Mouse (Mus musculus) G1E (cell line): Measurements from ENCODE around the gene Mtcl1. TPM values are rescaled to one million over a fixed set of nuclear protein-coding genes. Genes with fewer than 3 reads are reported as not detected.

ENCODE experiments used
- ATAC-seq: 2 replicates; pipeline ENCODE4 v1.8.0; 2016; ENCODE audit warnings: mild to moderate bottlenecking; ENCODE audit not compliant: insufficient number of reproducible peaks, poor library complexity, low FRiP score, severe bottlenecking; ENCODE audit errors: extremely low read depth
- DNase-seq: peaks from one replicate; pipeline ENCODE4 v3.0.0; 2012; ENCODE audit warnings: low spot score
- H3K27me3 ChIP-seq: 2 replicates; pipeline ENCODE4 v1.6.1; 2012; ENCODE audit warnings: mild to moderate bottlenecking, low read length, inconsistent platforms; ENCODE audit not compliant: insufficient read depth
- H3K36me3 ChIP-seq: replicated peaks from 2 replicates; pipeline ENCODE3; 2012; ENCODE audit warnings: mild to moderate bottlenecking, inconsistent platforms
- H3K4me1 ChIP-seq: 2 replicates; pipeline ENCODE4 v1.6.1; 2012; ENCODE audit warnings: low read depth, low read length, inconsistent platforms, mixed read lengths; ENCODE audit not compliant: insufficient read depth
- H3K4me3 ChIP-seq: 2 replicates; pipeline ENCODE4 v1.5.1; 2012; ENCODE audit warnings: low read depth, mild to moderate bottlenecking, inconsistent platforms, low read length, moderate library complexity, mixed read lengths
- H3K9me3 ChIP-seq: replicated peaks from 2 replicates; pipeline ENCODE4 v1.6.1; 2012; ENCODE audit warnings: inconsistent platforms
- CTCF ChIP-seq: IDR thresholded peaks from 2 replicates; pipeline ENCODE4 v1.5.1; 2012; ENCODE audit warnings: low read depth, low read length, inconsistent platforms, mixed read lengths
- GATA1 ChIP-seq: IDR thresholded peaks from 2 replicates; pipeline ENCODE4 v1.6.1; 2012; ENCODE audit warnings: borderline replicate concordance, low read length, inconsistent platforms, mixed read lengths
- GATA2 ChIP-seq: IDR thresholded peaks from 2 replicates; pipeline ENCODE4 v1.6.1; 2012; ENCODE audit warnings: low read depth, low read length, inconsistent platforms, borderline replicate concordance
- POLR2AphosphoS5 ChIP-seq: IDR thresholded peaks from 2 replicates; pipeline ENCODE4 v1.6.1; 2012; ENCODE audit warnings: low read depth, low read length, inconsistent platforms; ENCODE audit not compliant: insufficient replicate concordance
- TAL1 ChIP-seq: conservative IDR thresholded peaks from 2 replicates; pipeline ENCODE4 v1.6.1; 2012; ENCODE audit warnings: low read depth, low read length, inconsistent platforms, mixed read lengths
- polyA plus RNA-seq: library from polyadenylated mRNA; stranded (reverse); fragments of >175 nt; gene quantifications from 2 replicates; pipeline ENCODE4 v1.2.3, GENCODE M21; 2012
- total RNA-seq, 2 experiments: library from RNA; stranded (forward) in 1 of 2; stranded (reverse) in 1 of 2; fragments of 200-1000 nt in 1 of 2; fragments of >200 nt in 1 of 2; fragmentation: Nextera tagmentation in 1 of 2; gene quantifications; 2 replicates each; pipeline ENCODE4 v1.2.3; 2014 to 2017

Mtcl1 gene
- total and polyA plus RNA-seq, 3 experiments = 0.11 TPM; not detected in 2

- no peak overlapping the region for H3K4me3 ChIP-seq
- DNase-seq = no peak
- peaks cover 71% of the 10 kb centered on the region for H3K9me3 ChIP-seq
- H3K27me3 ChIP-seq = no peaks in the 10 kb centered on the region
- no peaks in the 10 kb centered on the region for H3K4me1 ChIP-seq
- no peak for ATAC-seq
- H3K36me3 ChIP-seq = no peaks in the 10 kb centered on the region
- TF ChIP-seq CTCF = no peak
Observed at GRCm38 (mm10) chr17:66363852-66364524, 85.6 kb downstream of the Mtcl1 start.

- no peak for TF ChIP-seq GATA1
- no peak for TF ChIP-seq TAL1
- TF ChIP-seq POLR2AphosphoS5 = no peak
- Histone ChIP-seq H3K36me3 (no peaks in the 10 kb centered on the region), H3K4me1 (no peaks in the 10 kb centered on the region), H3K4me3 (no peak overlapping the region), H3K27me3 (no peaks in the 10 kb centered on the region), H3K9me3 (peaks cover 72% of the 10 kb centered on the region)
- ATAC-seq (no peak), DNase-seq (no peak)
Observed at GRCm38 (mm10) chr17:66362287-66363016, 87.1 kb downstream of the Mtcl1 start.

- ATAC-seq = no peak
- Histone ChIP-seq H3K27me3 (no peaks in the 10 kb centered on the region), H3K4me3 (peak overlapping the region; percentile 37), H3K36me3 (no peaks in the 10 kb centered on the region), H3K9me3 (peaks cover 76% of the 10 kb centered on the region), H3K4me1 (no peaks in the 10 kb centered on the region)
- DNase-seq = no peak
- TF ChIP-seq POLR2AphosphoS5 (no peak), GATA1 (no peak), TAL1 (no peak), CTCF (no peak), GATA2 (no peak)
Observed at GRCm38 (mm10) chr17:66358026-66358978, 91.2 kb downstream of the Mtcl1 start.

GRCm38 (mm10) chr17:66357171-66358025 lies 92.2 kb downstream of the Mtcl1 start:
- H3K27me3 ChIP-seq = no peaks in the 10 kb centered on the region
- no peaks in the 10 kb centered on the region for H3K36me3 ChIP-seq
- DNase-seq (no peak), ATAC-seq (no peak)
- no peak for TF ChIP-seq GATA2
- no peak for TF ChIP-seq CTCF
- TF ChIP-seq GATA1 = no peak
- TF ChIP-seq POLR2AphosphoS5 = no peak
- TF ChIP-seq TAL1 = no peak
- peaks cover 78% of the 10 kb centered on the region for H3K9me3 ChIP-seq
- no peaks in the 10 kb centered on the region for H3K4me1 ChIP-seq
- peak overlapping the region; percentile 37 for H3K4me3 ChIP-seq

GRCm38 (mm10) chr17:66353907-66354306 lies 95.6 kb downstream of the Mtcl1 start:
- TF ChIP-seq GATA1 (no peak), TAL1 (no peak), CTCF (no peak), GATA2 (no peak), POLR2AphosphoS5 (no peak)
- ATAC-seq = no peak
- no peaks in the 10 kb centered on the region for H3K27me3 ChIP-seq
- H3K4me1 ChIP-seq = no peaks in the 10 kb centered on the region
- peaks cover 85% of the 10 kb centered on the region for H3K9me3 ChIP-seq
- H3K4me3 ChIP-seq = no peak overlapping the region
- no peaks in the 10 kb centered on the region for H3K36me3 ChIP-seq
- no peak for DNase-seq
